ENCODE assay signal across 9 mouse cellular contexts in the genomic region with DNA sequence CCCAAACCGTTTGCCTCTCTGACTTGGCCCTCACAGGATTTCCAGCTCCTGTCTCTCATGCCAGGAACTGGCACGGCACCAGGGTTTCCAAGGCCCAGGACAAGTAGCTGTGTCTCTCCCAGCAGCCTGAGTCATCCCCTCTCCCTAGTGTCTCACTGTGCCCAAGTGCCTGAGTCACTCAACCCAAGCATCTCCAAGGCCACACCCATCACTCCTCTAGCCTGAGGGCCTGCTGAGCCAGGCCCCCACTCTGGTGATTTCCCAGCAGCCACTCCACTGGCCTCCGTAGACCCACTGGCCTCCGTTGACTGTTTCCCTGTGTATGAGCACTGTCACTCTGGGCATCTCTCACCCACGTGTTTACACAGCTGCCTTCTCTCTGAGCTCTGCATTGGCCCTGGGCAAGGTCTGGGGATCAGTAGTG. TPM values are rescaled to one million over a fixed set of nuclear protein-coding genes. Genes with fewer than 3 reads are reported as not detected.
DNase-seq lines count a peak whose midpoint lies in the region; ATAC-seq lines count a peak whose summit lies in the region.
"Had no signal": no experiment of that assay in that cellular context is flagged by ENCODE, and none has a peak within 500 bp of the region (broad histone marks: within the 10 kb centered on the region; RNA-seq: fewer than 3 reads in every experiment).

No protein-coding gene starts in this region.

- no peak overlapping the region for H3K4me2 ChIP-seq in kidney, embryonic 14.5 days (replicated peaks; ENCODE audit: low read depth, low read length)
- no peak overlapping the region for H3K4me2 ChIP-seq in kidney, embryonic 16.5 days (replicated peaks; ENCODE audit: low read depth, low read length)

- 38% methylated on average over 5 of the region's 5 CpGs for WGBS in kidney, embryonic 14.5 days
- WGBS in kidney, embryonic 16.5 days, result 42% methylated on average over 5 of the region's 5 CpGs

- H3K9ac ChIP-seq in kidney, embryonic 14.5 days (ENCODE audit: low read depth, low read length), result no peak overlapping the region
- H3K9ac ChIP-seq in kidney, embryonic 16.5 days (replicated peaks; ENCODE audit: low read length), result no peak overlapping the region

- H3K27me3 ChIP-seq in kidney, embryonic 14.5 days (ENCODE audit: control insufficient read depth, insufficient read depth, low read length), result no peaks in the 10 kb centered on the region
- no peaks in the 10 kb centered on the region for H3K27me3 ChIP-seq in kidney, embryonic 16.5 days (ENCODE audit: insufficient read depth, low read length)

- no peak overlapping the region for H3K27ac ChIP-seq in kidney, embryonic 14.5 days (ENCODE audit: low read depth, low read length)
- no peak overlapping the region for H3K27ac ChIP-seq in kidney, embryonic 16.5 days (ENCODE audit: low read length)

- H3K9me3 ChIP-seq in kidney, embryonic 14.5 days (ENCODE audit: control insufficient read depth, low read length), result no peaks in the 10 kb centered on the region
- no peaks in the 10 kb centered on the region for H3K9me3 ChIP-seq in kidney, embryonic 16.5 days (ENCODE audit: low read length)
- H3K9me3 ChIP-seq: G1E had no signal

- peak; percentile 52 for ATAC-seq in kidney, embryonic 14.5 days (ENCODE audit: low FRiP score, low TSS enrichment)
- ATAC-seq in kidney, embryonic 16.5 days (ENCODE audit: low FRiP score, low TSS enrichment), result peak; percentile 70

- H3K36me3 ChIP-seq in kidney, embryonic 14.5 days (ENCODE audit: control insufficient read depth, insufficient read depth, low read length), result no peaks in the 10 kb centered on the region
- H3K36me3 ChIP-seq in kidney, embryonic 16.5 days (ENCODE audit: insufficient read depth, low read length), result no peaks in the 10 kb centered on the region
- H3K36me3 ChIP-seq: G1E had no signal

- no peak for DNase-seq in kidney, adult 8-10 months
- DNase-seq in cerebellum, postnatal 10 days, result peak; percentile 90 to 94
- DNase-seq in gastrocnemius, postnatal 36 days, result peak; percentile 76 to 84
- DNase-seq in lung, postnatal 10 days, result peak; percentile 85
- peak; percentile 81 for DNase-seq in skeletal muscle tissue, adult 2 months (ENCODE audit: low read depth, low spot score)
- DNase-seq in yolk sac, embryonic 10.5 days (ENCODE audit: low spot score), result no peak

- H3K4me3 ChIP-seq in kidney, embryonic 14.5 days (ENCODE audit: low read length), result no peak overlapping the region
- no peak overlapping the region for H3K4me3 ChIP-seq in kidney, embryonic 16.5 days (ENCODE audit: low read length)

- H3K4me1 ChIP-seq in kidney, embryonic 14.5 days (ENCODE audit: control insufficient read depth, insufficient read depth, low read length), result peaks cover 8% of the 10 kb centered on the region; the same call in 1 of the 2 replicates
- H3K4me1 ChIP-seq in kidney, embryonic 16.5 days (ENCODE audit: insufficient read depth, low read length), result peaks cover 18% of the 10 kb centered on the region

- intact Hi-C loops in gastrocnemius, postnatal 36 days (cut with DNase I), result no loop called here

RNA-seq across cellular contexts. Expression of a gene that starts 37.7 kb away (rescaled TPM):
- polyA plus RNA-seq in kidney, embryonic 14.5 days (2014; fragmentation: Nextera tagmentation; extraction: Ambion mirVana), result 1.1 and 1.2 TPM in 2 replicates
- 1 to 10 TPM; 3.1 to 3.4 TPM for total RNA-seq in gastrocnemius, postnatal 36 days (2021)
- polyA plus RNA-seq in kidney, embryonic 16.5 days (2015; fragmentation: Nextera tagmentation; extraction: Ambion mirVana), result 1.7 and 2.1 TPM in 2 replicates
- polyA plus RNA-seq: G1E had no signal

RNA-seq across cellular contexts. Expression of a gene that starts 48.1 kb away (rescaled TPM):
- 459 and 599 TPM in 2 replicates for polyA plus RNA-seq in kidney, embryonic 14.5 days (2014; fragmentation: Nextera tagmentation; extraction: Ambion mirVana)
- total RNA-seq in gastrocnemius, postnatal 36 days (2021), result 100 to 1,000 TPM in 1 of 2 experiments, 10 to 100 TPM in 1; 69.4 to 103 TPM
- polyA plus RNA-seq in kidney, embryonic 16.5 days (2015; fragmentation: Nextera tagmentation; extraction: Ambion mirVana), result 1,752 and 1,857 TPM in 2 replicates
- polyA plus RNA-seq: G1E had no signal

Comparison
In these comparisons a context has a peak if more than half of its experiments do, and no peak if none do; other contexts are left out.
1. DNase-seq: peak in cerebellum, postnatal 10 days (2 of 2), gastrocnemius, postnatal 36 days (2 of 2), lung, postnatal 10 days (single experiment) and skeletal muscle tissue, adult 2 months (single experiment); none in kidney, adult 8-10 months (0 of 2) and yolk sac, embryonic 10.5 days (single experiment).